Mouse (Mus musculus) lung, adult 18-20 months (tissue): ENCODE measurements around the gene Timp3.

Source experiments
- DNase-seq, 2 experiments: peaks; one replicate each; pipeline ENCODE4 v3.0.0; 2022; ENCODE audit warnings: mixed read lengths in 2 of 2

Timp3 gene

GRCm38 (mm10) chr10:86300293-86301116 lies at the start of gene Timp3:
TSS of gene Timp3 (plus strand) at chr10:86300372.
- DNase-seq = peak; percentile 86 to 89

DNA sequence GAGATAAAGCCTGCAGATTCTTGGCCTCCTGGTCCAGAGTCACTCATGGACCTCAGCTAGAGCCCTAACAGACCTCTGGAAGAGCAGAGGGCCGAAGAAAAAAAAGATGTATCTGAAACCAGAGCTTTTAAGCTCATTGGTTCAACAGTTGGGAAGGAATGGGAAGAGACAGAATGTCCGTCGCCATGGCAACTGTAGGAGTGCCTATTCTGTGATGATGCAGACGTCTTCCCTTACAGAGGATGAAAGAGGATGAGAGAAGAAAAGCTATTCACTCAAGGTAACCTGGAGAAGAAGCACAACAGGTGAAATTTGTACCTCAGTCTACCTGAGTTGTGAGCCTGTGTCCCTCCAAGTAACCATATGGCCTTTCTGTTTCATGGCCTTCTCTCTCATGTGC lies 44.0 kb upstream of the Timp3 start:
- no peak for DNase-seq

- DNase-seq = no peak
These were observed 43.1 kb upstream of the Timp3 start for GRCm38 (mm10) chr10:86257045-86257444.

- no peak for DNase-seq
These were observed 42.1 kb upstream of the Timp3 start for GRCm38 (mm10) chr10:86258046-86258445.

DNA sequence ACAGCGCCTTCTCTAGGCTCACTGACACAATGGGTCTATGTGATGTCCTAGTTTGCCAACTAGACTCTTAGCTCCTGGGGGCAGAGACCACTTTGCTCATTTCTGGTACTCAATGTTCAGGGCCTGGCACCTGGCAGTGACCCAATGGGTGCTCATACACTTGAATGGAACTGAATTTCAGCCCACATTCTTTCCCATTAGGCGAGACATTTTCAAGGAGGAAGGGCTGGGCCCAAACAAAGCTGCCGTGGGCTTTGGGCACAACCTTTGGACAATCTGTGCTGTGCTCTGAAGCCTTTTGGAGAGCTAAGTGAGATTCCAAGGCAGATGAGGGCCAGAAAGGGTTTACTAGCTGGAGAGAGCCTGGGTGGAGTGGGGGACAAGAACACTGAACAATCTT lies 41.2 kb upstream of the Timp3 start:
- DNase-seq = peak; percentile 79 to 87

DNA sequence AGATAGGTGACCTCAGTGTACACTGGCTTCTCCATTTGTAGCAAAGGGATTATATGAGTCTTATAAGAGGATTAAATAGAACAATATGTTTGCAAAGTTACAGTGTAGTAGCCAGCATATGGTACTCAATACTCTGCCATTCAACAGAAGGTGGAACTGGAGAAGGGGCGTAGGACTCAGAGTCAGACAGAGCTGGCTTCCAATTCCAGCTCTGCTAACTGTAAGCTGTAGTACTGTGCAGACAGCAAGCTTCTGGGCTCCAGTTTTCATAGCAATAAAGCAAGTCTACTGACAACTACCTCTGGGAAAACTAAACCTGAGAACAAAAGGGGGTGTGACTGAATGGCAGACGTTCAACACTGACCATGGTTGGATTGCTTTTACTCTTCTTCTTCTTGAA lies 38.4 kb upstream of the Timp3 start:
- no peak for DNase-seq

DNA sequence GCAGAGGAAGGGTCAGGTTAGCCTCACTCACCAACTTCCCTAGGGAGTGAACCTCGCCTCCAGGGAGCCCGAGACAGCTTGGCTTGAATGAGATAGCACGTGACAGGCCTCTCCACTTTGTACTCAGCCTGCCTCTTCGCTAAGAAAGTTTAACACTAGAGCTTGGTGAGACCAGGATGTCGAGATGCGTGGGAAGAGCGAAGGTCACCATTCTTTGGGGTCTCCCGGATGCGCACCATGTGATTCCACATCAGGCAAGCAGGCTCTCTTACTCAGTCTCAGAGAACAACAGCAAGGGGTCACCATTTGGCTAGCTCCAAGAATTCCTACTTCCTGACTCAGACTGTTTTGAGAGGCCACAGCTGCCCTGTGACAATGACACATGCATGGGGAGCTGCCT lies 35.6 kb upstream of the Timp3 start:
- peak in 1 of 2 experiments; percentile 25 for DNase-seq

DNA sequence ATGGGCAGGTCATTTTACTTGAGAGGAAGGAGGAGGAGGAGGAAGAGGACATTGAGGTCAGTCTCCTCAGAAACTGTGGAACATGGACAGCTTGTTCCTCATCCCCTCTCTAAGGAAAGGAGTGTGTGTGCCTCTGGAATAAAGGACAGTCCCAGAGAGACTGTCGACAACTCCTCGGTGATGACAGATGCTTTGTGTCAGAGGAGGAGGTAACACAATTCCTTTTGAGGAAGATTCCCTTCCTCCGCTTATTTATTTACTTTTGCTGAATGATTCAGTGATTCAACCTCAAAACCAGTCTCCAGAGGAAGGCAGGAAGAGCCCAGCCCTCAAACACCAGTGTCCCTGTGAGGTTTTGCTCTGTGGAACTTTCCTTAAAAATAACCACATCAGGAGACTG lies 29.9 kb upstream of the Timp3 start:
- DNase-seq = peak in 1 of 2 experiments; percentile 27

DNA sequence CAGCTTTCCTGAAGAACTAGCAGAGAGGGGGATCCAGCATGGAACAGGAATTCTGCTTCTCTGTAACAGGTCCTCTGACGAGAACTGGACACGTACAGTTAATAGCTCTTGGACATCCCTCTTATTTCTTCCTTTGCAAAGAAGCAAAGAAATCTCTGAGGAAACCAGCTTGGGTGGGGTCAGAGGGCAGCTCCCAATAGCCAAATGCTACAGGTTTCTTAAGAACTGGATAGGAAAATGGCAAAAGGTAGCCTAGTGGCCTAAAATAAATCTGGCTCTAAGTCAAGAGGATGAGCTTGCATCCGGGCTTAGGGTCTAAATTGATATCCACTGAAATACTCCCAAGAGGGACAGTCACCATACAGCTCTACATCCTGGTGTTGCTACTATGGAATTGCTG lies 27.3 kb upstream of the Timp3 start:
- no peak for DNase-seq

DNA sequence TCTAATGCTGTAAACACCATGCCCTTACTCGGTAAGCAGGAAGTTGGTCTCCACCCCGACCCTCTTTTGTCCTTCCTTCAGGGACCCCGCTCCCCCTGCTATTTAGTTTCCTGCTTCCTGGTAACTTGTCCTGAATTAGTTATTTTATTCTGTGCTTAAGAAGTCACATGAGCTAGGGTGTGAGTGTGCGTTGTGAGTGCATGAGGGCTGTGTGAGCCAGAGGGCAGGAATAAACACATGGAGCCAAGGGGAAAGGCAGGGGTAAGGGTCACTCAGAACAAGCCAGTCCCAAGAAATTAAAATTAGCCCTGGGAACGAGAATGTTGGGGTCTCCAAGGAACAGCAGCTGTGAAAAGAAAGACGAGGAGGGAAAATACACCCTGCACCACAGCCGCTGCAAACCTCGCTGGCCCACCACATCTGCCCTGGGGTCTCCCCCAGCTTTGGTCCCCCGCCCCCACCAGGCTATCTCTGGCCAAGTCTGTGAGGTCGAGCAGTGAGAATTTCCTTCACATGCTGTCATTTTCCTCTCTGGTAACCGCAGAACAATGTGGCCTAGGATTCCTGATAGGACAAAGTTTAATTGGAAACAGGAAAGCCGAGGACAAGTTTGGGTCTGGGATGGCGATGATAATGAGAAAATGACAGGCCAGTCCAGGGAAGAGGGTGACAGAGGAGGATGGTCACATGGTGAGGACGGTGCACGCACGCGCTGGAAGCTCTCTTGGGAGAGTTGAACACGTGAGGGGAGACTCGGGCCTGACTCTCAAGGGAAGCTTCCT lies 26.6 kb upstream of the Timp3 start:
- peak; percentile 62 to 69 for DNase-seq

DNA sequence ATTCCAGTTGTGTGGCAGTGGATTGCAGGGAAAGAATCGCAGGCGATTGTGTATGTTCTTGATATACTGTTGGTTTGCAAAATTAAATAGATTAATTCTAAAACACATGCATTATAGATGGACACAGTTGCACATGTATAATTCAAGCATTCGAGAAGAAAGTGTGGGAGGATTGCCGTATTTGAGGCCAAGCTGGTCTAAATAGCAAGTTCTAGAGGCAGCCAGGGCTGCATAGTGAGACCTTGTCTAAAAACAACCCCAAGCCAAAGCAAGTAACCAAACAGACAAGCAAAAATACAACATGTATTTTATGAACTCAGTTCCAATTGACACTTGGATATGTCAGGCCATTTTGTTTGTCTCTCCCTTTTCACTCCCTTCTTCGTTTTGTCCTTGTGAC lies 24.6 kb upstream of the Timp3 start:
- DNase-seq = no peak

DNA sequence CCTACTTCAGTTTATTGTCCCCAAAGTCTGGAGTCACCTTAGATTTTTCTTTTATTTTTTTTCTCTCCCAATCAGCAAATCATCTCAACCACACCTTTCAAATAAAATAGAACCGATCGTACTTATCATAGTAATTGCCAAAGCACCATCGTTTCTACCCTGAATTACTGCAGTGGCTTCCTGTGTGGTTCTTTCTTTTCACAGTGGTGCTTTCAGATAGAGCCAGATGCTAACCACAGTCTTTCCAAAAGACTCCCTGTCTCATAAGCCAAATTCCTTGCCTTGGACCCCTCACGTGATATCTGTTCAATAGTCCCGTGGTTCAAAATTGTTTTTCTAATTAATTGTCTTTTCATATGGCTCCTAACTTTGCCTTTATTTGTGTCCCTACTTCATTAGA lies 22.8 kb upstream of the Timp3 start:
- no peak for DNase-seq

GRCm38 (mm10) chr10:86278481-86278880 lies 21.7 kb upstream of the Timp3 start:
- DNase-seq = no peak

DNA sequence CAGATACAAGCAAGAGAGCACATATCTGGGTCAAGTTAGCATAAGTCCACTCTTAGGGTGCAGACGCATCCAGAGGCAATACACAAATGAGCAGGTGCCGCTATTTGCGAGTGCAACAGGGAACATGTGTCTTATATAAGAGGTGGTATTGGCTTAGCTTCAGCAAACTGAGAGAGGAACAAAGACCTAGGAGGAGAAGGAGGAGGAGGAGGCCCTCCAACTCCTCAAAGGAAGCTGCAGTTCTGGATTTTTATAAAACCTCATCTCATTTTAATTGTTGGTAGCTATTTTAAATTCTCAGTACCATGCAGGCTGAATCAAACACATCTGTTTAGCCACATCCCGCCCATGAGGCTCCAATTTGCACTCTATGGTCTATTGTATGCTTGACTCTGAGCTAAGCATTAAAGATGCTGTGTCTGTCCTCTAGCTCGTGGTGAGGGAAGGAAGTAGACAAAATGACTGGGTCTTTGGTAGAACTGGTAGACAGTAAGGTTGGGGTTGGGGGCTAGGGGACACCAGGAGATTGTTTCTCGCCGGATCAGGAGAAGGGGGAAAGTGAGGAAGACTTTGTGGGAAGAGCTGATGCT lies 20.5 kb upstream of the Timp3 start:
- DNase-seq = no peak

- peak; percentile 65 to 71 for DNase-seq
These were observed 18.9 kb upstream of the Timp3 start for GRCm38 (mm10) chr10:86281238-86281637.

- DNase-seq = peak; percentile 87 to 88
These were observed 13.7 kb upstream of the Timp3 start for GRCm38 (mm10) chr10:86286508-86286907.

DNA sequence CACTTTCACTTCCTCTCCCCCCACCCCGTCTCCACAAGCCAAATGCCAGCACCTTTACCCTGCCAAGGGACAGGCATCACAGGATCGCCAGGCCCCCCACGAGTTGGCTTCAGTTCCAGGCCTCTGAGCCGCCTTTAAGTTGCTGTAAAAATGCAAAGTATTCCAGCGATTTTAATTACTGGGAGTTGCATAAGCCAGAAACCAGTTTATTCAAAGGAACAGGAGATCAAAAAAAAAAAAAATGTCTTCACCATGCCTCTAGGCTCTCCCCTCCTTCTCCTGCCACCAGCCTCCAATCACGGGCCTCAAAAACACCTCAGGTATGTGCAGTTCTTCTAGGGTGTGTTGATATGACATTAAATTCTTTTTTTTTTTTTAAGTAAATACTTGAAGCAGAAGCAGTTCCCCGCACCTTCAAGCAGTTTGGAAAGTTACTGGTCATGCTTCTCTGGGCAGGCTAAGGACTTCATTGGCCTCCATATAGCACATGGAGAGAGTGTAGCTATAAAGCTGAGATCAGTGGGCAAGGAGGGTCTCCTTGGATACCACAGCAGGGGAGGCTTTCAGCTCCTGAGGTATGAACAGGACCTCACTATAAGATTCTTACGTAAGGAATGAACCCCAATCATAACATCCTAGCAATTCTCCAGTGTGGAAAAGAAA lies 9.9 kb upstream of the Timp3 start:
- DNase-seq = peak; percentile 84 to 90

DNA sequence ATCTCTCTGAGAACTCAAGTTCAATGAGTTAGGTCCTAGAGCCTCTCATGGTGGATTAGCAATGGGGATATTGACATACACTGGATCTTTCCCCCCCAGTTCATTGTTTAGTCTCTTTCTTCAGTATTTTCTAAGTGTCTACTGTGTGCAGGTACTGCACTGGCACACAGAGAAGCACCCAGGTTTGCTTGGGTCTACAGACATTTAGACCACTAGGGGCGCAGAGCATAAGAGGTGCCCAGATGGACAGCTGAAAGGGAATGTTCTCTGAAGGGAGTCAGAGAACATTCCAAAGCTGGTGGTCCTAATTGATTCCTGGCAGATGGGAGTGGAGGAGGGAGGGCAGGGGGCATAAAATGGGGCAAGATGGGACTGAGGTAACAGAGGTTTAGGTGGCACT lies 6.3 kb upstream of the Timp3 start:
- no peak for DNase-seq

- DNase-seq = no peak
These were observed 5.4 kb upstream of the Timp3 start for GRCm38 (mm10) chr10:86294599-86295365.

- no peak for DNase-seq
These were observed 4.6 kb upstream of the Timp3 start for GRCm38 (mm10) chr10:86295454-86296098.

GRCm38 (mm10) chr10:86296111-86296510 lies 4.1 kb upstream of the Timp3 start:
- peak; percentile 80 to 87 for DNase-seq

GRCm38 (mm10) chr10:86297307-86297706 lies 2.9 kb upstream of the Timp3 start:
- DNase-seq = no peak
